Mouse (Mus musculus): ENCODE measurements around the gene Icam1. TPM values are rescaled to one million over a fixed set of nuclear protein-coding genes. Genes with fewer than 3 reads are reported as not detected.
"Not testable (repeated sequence)": the region's sequence is repeated elsewhere in the genome, so short reads cannot be mapped to it uniquely, and the experiment has no call there.

Gene Icam1
- total RNA-seq, 4 experiments from 2014 or later = 1.3 to 2.3 (median 1.4) TPM

- DNase-seq (ENCODE audit: low spot score in 2 of 2) = not testable (repeated sequence)
Measured at GRCm38 (mm10) chr9:21044785-21045184, 29.0 kb downstream of the Icam1 start.

- DNase-seq (ENCODE audit: low spot score in 2 of 2) = no peak
Measured at GRCm38 (mm10) chr9:21045235-21045634, 29.4 kb downstream of the Icam1 start.

- DNase-seq (ENCODE audit: low spot score in 2 of 2) = no peak
Measured at GRCm38 (mm10) chr9:21051578-21051977, 35.8 kb downstream of the Icam1 start.

- no peak for DNase-seq (ENCODE audit: low spot score in 2 of 2)
Measured at GRCm38 (mm10) chr9:21062928-21063327, 47.1 kb downstream of the Icam1 start.

- no peak for DNase-seq (ENCODE audit: low spot score in 2 of 2)
Measured at GRCm38 (mm10) chr9:21067006-21067684, 51.4 kb downstream of the Icam1 start, which contains the start of gene Zglp1. Zglp1 (minus strand) TSS chr9:21067093.

GRCm38 (mm10) chr9:21072641-21073040 lies 56.9 kb downstream of the Icam1 start:
- no peak for DNase-seq (ENCODE audit: low spot score in 2 of 2)

- peak; percentile 75 to 83 for DNase-seq (ENCODE audit: low spot score in 2 of 2)
Measured at GRCm38 (mm10) chr9:21073044-21073840, 57.5 kb downstream of the Icam1 start, which contains the start of the genes Gm49373 and Fdx1l. Gm49373 (minus strand) TSS chr9:21073096. Fdx1l (minus strand) TSS chr9:21073614.

- no peak for DNase-seq (ENCODE audit: low spot score in 2 of 2)
Measured at GRCm38 (mm10) chr9:21074173-21074572, 58.4 kb downstream of the Icam1 start.

- DNase-seq (ENCODE audit: low spot score in 2 of 2) = no peak
Measured at GRCm38 (mm10) chr9:21075625-21076024, 59.8 kb downstream of the Icam1 start.

Small RNAs within 50 kb of the gene (microRNA-seq; reads per million reads assigned to microRNA genes)
- not detected for gene Mir1900
- not detected for gene Mir7082

Other genes with a start within 250 kb of the Icam1 start
- gene Col5a3, start 200.9 kb upstream of the Icam1 start, total RNA-seq (2022) = 1 to 10 TPM; 2.8 to 8.0 (median 6.7) TPM
- 1 to 10 TPM in 1 of 4 experiments, under 1 TPM in 2, not detected in 1; 0.46 to 1.0 (median 0.80) TPM for gene Rdh8, start 197.5 kb upstream of the Icam1 start, total RNA-seq (2022)
- gene A230050P20Rik, start 147.3 kb upstream of the Icam1 start, total RNA-seq (2022) = 1 to 10 TPM in 3 of 4 experiments, under 1 TPM in 1; 0.53 to 2.7 (median 1.5) TPM
- 1 to 10 TPM; 6.5 to 7.6 (median 7.1) TPM for gene Angptl6, start 136.3 kb upstream of the Icam1 start, total RNA-seq (2022)
- gene Ppan, start 127.8 kb upstream of the Icam1 start, total RNA-seq (2022) = 10 to 100 TPM in 1 of 4 experiments, 1 to 10 TPM in 3; 6.8 to 10.9 (median 8.3) TPM
- 100 to 1,000 TPM in 3 of 4 experiments, 10 to 100 TPM in 1; 95.7 to 105 (median 102) TPM for gene Eif3g, start 117.4 kb upstream of the Icam1 start, total RNA-seq (2022)
- gene Dnmt1, start 56.1 kb upstream of the Icam1 start, total RNA-seq (2022) = 1 to 10 TPM; 5.5 to 6.0 (median 5.8) TPM
- 1 to 10 TPM in 1 of 4 experiments, under 1 TPM in 3; 0.46 to 1.1 (median 0.74) TPM for gene S1pr2, start 39.2 kb upstream of the Icam1 start, total RNA-seq (2022)
- gene Mrpl4, start 13.2 kb upstream of the Icam1 start, total RNA-seq (2022) = 10 to 100 TPM; 53.7 to 58.9 (median 55.7) TPM
- 1 to 10 TPM; 1.3 to 2.7 (median 1.8) TPM for gene Icam4, start 13.4 kb downstream of the Icam1 start, total RNA-seq (2022)
- under 1 TPM in 1 of 4 experiments, not detected in 3; 0.08 TPM for gene Icam5, start 16.1 kb downstream of the Icam1 start, total RNA-seq (2022)
- not detected for gene Zglp1, start 51.1 kb downstream of the Icam1 start, total RNA-seq (2022)
- gene Gm49373, start 57.1 kb downstream of the Icam1 start, total RNA-seq (2022) = under 1 TPM in 2 of 4 experiments, not detected in 2; 0.19 to 0.39 TPM
- 10 to 100 TPM; 47.9 to 55.2 (median 51.4) TPM for gene Fdx1l, start 57.6 kb downstream of the Icam1 start, total RNA-seq (2022)
- gene Gm38431, start 76.0 kb downstream of the Icam1 start, total RNA-seq (2022) = 1 to 10 TPM in 1 of 4 experiments, under 1 TPM in 3; 0.15 to 2.5 (median 0.34) TPM
- gene Raver1, start 76.0 kb downstream of the Icam1 start, total RNA-seq (2022) = 10 to 100 TPM; 13.0 to 15.6 (median 14.3) TPM
- 1 to 10 TPM; 4.9 to 6.0 (median 5.8) TPM for gene Tyk2, start 115.3 kb downstream of the Icam1 start, total RNA-seq (2022)
- gene Cdc37, start 134.0 kb downstream of the Icam1 start, total RNA-seq (2022) = 100 to 1,000 TPM in 3 of 4 experiments, 10 to 100 TPM in 1; 95.0 to 132 (median 111) TPM
- gene Pde4a, start 149.7 kb downstream of the Icam1 start, total RNA-seq (2022) = 10 to 100 TPM; 40.7 to 51.5 (median 47.0) TPM
- 10 to 100 TPM; 54.9 to 59.4 (median 57.4) TPM for gene Keap1, start 223.4 kb downstream of the Icam1 start, total RNA-seq (2022)
- under 1 TPM; 0.10 to 0.29 (median 0.15) TPM for gene S1pr5, start 232.5 kb downstream of the Icam1 start, total RNA-seq (2022)
- 10 to 100 TPM; 74.3 to 87.3 (median 80.7) TPM for gene Atg4d, start 249.3 kb downstream of the Icam1 start, total RNA-seq (2022)